Comparison of ENCODE assay signal across 16 mouse cellular contexts in the genomic region with DNA sequence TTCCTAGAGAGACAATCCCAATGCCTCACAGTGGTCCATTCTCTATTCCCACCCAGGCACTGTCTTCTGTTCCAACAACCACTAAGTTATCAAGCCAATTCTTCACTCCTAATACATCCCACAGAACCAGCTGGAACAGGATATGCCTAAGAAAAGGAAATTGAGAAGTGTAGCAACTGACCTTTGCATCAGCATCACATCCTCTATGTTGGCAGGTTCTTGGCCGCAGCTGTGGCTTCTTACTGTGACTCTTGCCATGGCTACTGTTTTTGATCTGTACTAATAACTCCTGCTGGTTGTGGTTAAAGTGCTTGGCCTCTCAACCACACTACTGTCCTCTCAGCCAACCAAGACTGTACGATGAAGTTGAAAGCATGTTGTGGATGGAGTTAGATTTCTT. TPM values are rescaled to one million over a fixed set of nuclear protein-coding genes. Genes with fewer than 3 reads are reported as not detected.
DNase-seq lines count a peak whose midpoint lies in the region; ATAC-seq and TF ChIP-seq lines count a peak whose summit lies in the region.
"Had no signal": no experiment of that assay in that cellular context is flagged by ENCODE, and none has a peak within 500 bp of the region (broad histone marks: within the 10 kb centered on the region; RNA-seq: fewer than 3 reads in every experiment).

No protein-coding gene starts in this region.

- no peaks in the 10 kb centered on the region for H3K36me3 ChIP-seq in hindbrain, embryonic 14.5 days (replicated peaks; ENCODE audit: control insufficient read depth, insufficient read depth)
- H3K36me3 ChIP-seq in hindbrain, embryonic 13.5 days = no peaks in the 10 kb centered on the region
- H3K36me3 ChIP-seq in lung, embryonic 14.5 days (ENCODE audit: insufficient read depth) = no peaks in the 10 kb centered on the region
- H3K36me3 ChIP-seq in lung, embryonic 15.5 days = no peaks in the 10 kb centered on the region
- H3K36me3 ChIP-seq: embryonic facial prominence, embryonic 15.5 days; forebrain, embryonic 12.5 days; hindbrain, embryonic 15.5 days had no signal

- no peak overlapping the region for H3K27ac ChIP-seq in hindbrain, embryonic 14.5 days
- H3K27ac ChIP-seq in hindbrain, embryonic 13.5 days = no peak overlapping the region
- no peak overlapping the region for H3K27ac ChIP-seq in lung, embryonic 14.5 days (ENCODE audit: low read depth)
- no peak overlapping the region for H3K27ac ChIP-seq in lung, embryonic 15.5 days
- H3K27ac ChIP-seq: embryonic facial prominence, embryonic 15.5 days; forebrain, embryonic 12.5 days; hindbrain, embryonic 15.5 days; liver, embryonic 14.5 days had no signal

- H3K4me3 ChIP-seq in hindbrain, embryonic 14.5 days (replicated peaks; ENCODE audit: low read length) = no peak overlapping the region
- H3K4me3 ChIP-seq in hindbrain, embryonic 13.5 days = no peak overlapping the region
- H3K4me3 ChIP-seq in lung, embryonic 14.5 days (ENCODE audit: low read depth, low read length) = no peak overlapping the region
- H3K4me3 ChIP-seq in lung, adult 2 months (replicated peaks; ENCODE audit: extremely low read depth, low read depth, low read length) = no peak overlapping the region
- no peak overlapping the region for H3K4me3 ChIP-seq in lung, embryonic 15.5 days
- H3K4me3 ChIP-seq: embryonic facial prominence, embryonic 15.5 days; forebrain, embryonic 12.5 days; hindbrain, embryonic 15.5 days; megakaryocyte, embryonic 14.5 days had no signal

- no peaks in the 10 kb centered on the region for H3K27me3 ChIP-seq in hindbrain, embryonic 14.5 days (ENCODE audit: control insufficient read depth, insufficient read depth, low read length)
- H3K27me3 ChIP-seq in hindbrain, embryonic 13.5 days = no peaks in the 10 kb centered on the region
- H3K27me3 ChIP-seq in lung, embryonic 14.5 days (ENCODE audit: insufficient read depth, low read length) = no peaks in the 10 kb centered on the region
- no peaks in the 10 kb centered on the region for H3K27me3 ChIP-seq in lung, embryonic 15.5 days
- H3K27me3 ChIP-seq: embryonic facial prominence, embryonic 15.5 days; forebrain, embryonic 12.5 days; hindbrain, embryonic 15.5 days; megakaryocyte, embryonic 14.5 days had no signal

- TF ChIP-seq CTCF in lung, embryonic 14.5 days (IDR thresholded peaks at IDR 0.05; ENCODE audit: low read depth) = no peak
- no peak for TF ChIP-seq CTCF in lung, adult 2 months (IDR thresholded peaks at IDR 0.05; ENCODE audit: insufficient read depth, low read length)

- WGBS in hindbrain, embryonic 14.5 days = 88% methylated on average over 2 of the region's 2 CpGs
- WGBS in hindbrain, embryonic 13.5 days = 89% methylated on average over 2 of the region's 2 CpGs
- WGBS in lung, embryonic 14.5 days = 57% methylated on average over 2 of the region's 2 CpGs
- 67% methylated on average over 2 of the region's 2 CpGs for WGBS in lung, adult 2 months
- 38% methylated on average over 2 of the region's 2 CpGs for WGBS in lung, embryonic 15.5 days

- ATAC-seq in hindbrain, embryonic 14.5 days (ENCODE audit: low FRiP score) = no peak
- no peak for ATAC-seq in hindbrain, embryonic 13.5 days (ENCODE audit: low FRiP score)
- peak; percentile 94 for ATAC-seq in lung, embryonic 14.5 days (ENCODE audit: insufficient read depth)
- ATAC-seq in lung, embryonic 15.5 days (ENCODE audit: borderline replicate concordance, extremely low read depth, low FRiP score, low TSS enrichment) = peak; percentile 80; the same call in 1 of the 2 replicates
- ATAC-seq: CD4-positive, CD25-positive, alpha-beta regulatory T cell, adult 4 months had no signal

- no peak overlapping the region for H3K9ac ChIP-seq in hindbrain, embryonic 14.5 days
- H3K9ac ChIP-seq in hindbrain, embryonic 13.5 days = no peak overlapping the region
- H3K9ac ChIP-seq in lung, embryonic 14.5 days = no peak overlapping the region
- H3K9ac ChIP-seq in lung, embryonic 15.5 days = no peak overlapping the region
- H3K9ac ChIP-seq: embryonic facial prominence, embryonic 15.5 days; forebrain, embryonic 12.5 days; hindbrain, embryonic 15.5 days; liver, embryonic 14.5 days had no signal

- no peak overlapping the region for H3K4me2 ChIP-seq in hindbrain, embryonic 14.5 days (replicated peaks)
- no peak overlapping the region for H3K4me2 ChIP-seq in hindbrain, embryonic 13.5 days
- H3K4me2 ChIP-seq in lung, embryonic 14.5 days = no peak overlapping the region
- H3K4me2 ChIP-seq in lung, embryonic 15.5 days = no peak overlapping the region
- H3K4me2 ChIP-seq: embryonic facial prominence, embryonic 15.5 days; forebrain, embryonic 12.5 days; hindbrain, embryonic 15.5 days had no signal

- TF ChIP-seq POLR2A in lung, adult 2 months (IDR thresholded peaks at IDR 0.05; ENCODE audit: borderline replicate concordance, extremely low read depth, low read depth, low read length) = no peak

- peak; percentile 23 for DNase-seq in hindbrain, embryonic 14.5 days (ENCODE audit: low spot score)
- peak; percentile 79 for DNase-seq in lung, embryonic 14.5 days
- no peak for DNase-seq in lung, adult 2 months
- no peak for DNase-seq in layer of hippocampus, postnatal 25 days (ENCODE audit: extremely low spot score in 1 of 2, low spot score in 1 of 2)
- DNase-seq in embryo, embryonic 11 days = no peak
- DNase-seq: layer of hippocampus, postnatal 36 days; thymus, adult 18-20 months had no signal

- no peaks in the 10 kb centered on the region for H3K9me3 ChIP-seq in hindbrain, embryonic 14.5 days (ENCODE audit: control insufficient read depth, low read length)
- no peaks in the 10 kb centered on the region for H3K9me3 ChIP-seq in hindbrain, embryonic 13.5 days
- H3K9me3 ChIP-seq in lung, embryonic 14.5 days (ENCODE audit: low read depth, low read length) = no peaks in the 10 kb centered on the region
- H3K9me3 ChIP-seq in lung, embryonic 15.5 days = no peaks in the 10 kb centered on the region
- H3K9me3 ChIP-seq: embryonic facial prominence, embryonic 15.5 days; forebrain, embryonic 12.5 days; hindbrain, embryonic 15.5 days; megakaryocyte, embryonic 14.5 days had no signal

- H3K4me1 ChIP-seq in hindbrain, embryonic 14.5 days (replicated peaks; ENCODE audit: control insufficient read depth, insufficient read depth, low read length) = no peaks in the 10 kb centered on the region
- H3K4me1 ChIP-seq in hindbrain, embryonic 13.5 days (replicated peaks) = no peaks in the 10 kb centered on the region
- H3K4me1 ChIP-seq in lung, embryonic 14.5 days (ENCODE audit: insufficient read depth) = no peaks in the 10 kb centered on the region
- H3K4me1 ChIP-seq in lung, adult 2 months (ENCODE audit: control insufficient read depth, insufficient read depth, low read length) = no peaks in the 10 kb centered on the region
- no peaks in the 10 kb centered on the region for H3K4me1 ChIP-seq in lung, embryonic 15.5 days
- H3K4me1 ChIP-seq: embryonic facial prominence, embryonic 15.5 days; forebrain, embryonic 12.5 days; hindbrain, embryonic 15.5 days; megakaryocyte, embryonic 14.5 days had no signal

RNA-seq across cellular contexts. Expression of a gene that starts 30.0 kb away (rescaled TPM):
- polyA plus RNA-seq in hindbrain, embryonic 14.5 days (2014; fragmentation: Nextera tagmentation; extraction: Ambion mirVana) = 0.10 and 0.19 TPM in 2 replicates
- polyA plus RNA-seq in hindbrain, embryonic 13.5 days (2015; fragmentation: Nextera tagmentation; extraction: Ambion mirVana) = 0.08 TPM in 1 of 2 replicates, not detected in the other
- polyA plus RNA-seq in lung, embryonic 14.5 days (2014; fragmentation: Nextera tagmentation; extraction: Ambion mirVana) = not detected in 2 replicates
- polyA plus RNA-seq in lung, adult 2 months (2012; rRNA removed) = not detected in 2 replicates
- polyA plus RNA-seq in lung, embryonic 15.5 days (2015; fragmentation: Nextera tagmentation; extraction: Ambion mirVana) = not detected in 2 replicates
- under 1 TPM; 0.54 to 0.76 TPM for total RNA-seq in layer of hippocampus, postnatal 25 days (2021)
- polyA plus RNA-seq: CD4-positive, CD25-positive, alpha-beta regulatory T cell, adult 4 months; embryonic facial prominence, embryonic 15.5 days; forebrain, embryonic 12.5 days; limb, embryonic 11.5 days had no signal

Comparison
In these comparisons a context has a peak if more than half of its experiments do, and no peak if none do; other contexts are left out.
1. DNase-seq: peak in hindbrain, embryonic 14.5 days (single experiment) and lung, embryonic 14.5 days (single experiment); none in lung, adult 2 months (single experiment), layer of hippocampus, postnatal 25 days (0 of 2) and embryo, embryonic 11 days (single experiment).
2. ATAC-seq: peak in lung, embryonic 14.5 days (single experiment) and lung, embryonic 15.5 days (single experiment); none in hindbrain, embryonic 14.5 days (single experiment) and hindbrain, embryonic 13.5 days (single experiment).